Mouse (Mus musculus) limb, embryonic 15.5 days (tissue): ENCODE measurements around the gene Mrps27. TPM values are rescaled to one million over a fixed set of nuclear protein-coding genes. Genes with fewer than 3 reads are reported as not detected.

Source experiments
- ATAC-seq: fragments of 200-750 bp; cut with Nextera tagmentation; 2 replicates; pipeline ENCODE4 v1.8.0; 2017; ENCODE audit warnings: low read depth, moderate TSS enrichment; ENCODE audit not compliant: insufficient number of reproducible peaks, low FRiP score, low TSS enrichment
- H3K27ac ChIP-seq: fragments of 300-500 bp; sonication (generic); 2 replicates; pipeline ENCODE4 v1.5.1; 2015; ENCODE audit warnings: moderate library complexity, mild to moderate bottlenecking, inconsistent platforms
- H3K27me3 ChIP-seq: fragments of 300-500 bp; sonication (generic); 2 replicates; pipeline ENCODE4 v1.6.1; 2015; ENCODE audit warnings: inconsistent platforms
- H3K36me3 ChIP-seq: fragments of 300-500 bp; sonication (generic); 2 replicates; pipeline ENCODE4 v1.6.1; 2015; ENCODE audit warnings: inconsistent platforms
- H3K4me1 ChIP-seq: fragments of 300-500 bp; sonication (generic); 2 replicates; pipeline ENCODE4 v1.6.1; 2015; ENCODE audit warnings: inconsistent platforms
- H3K4me2 ChIP-seq: fragments of 300-500 bp; sonication (generic); 2 replicates; pipeline ENCODE4 v1.6.1; 2015; ENCODE audit warnings: mild to moderate bottlenecking, inconsistent platforms
- H3K4me3 ChIP-seq: fragments of 300-500 bp; sonication (generic); 2 replicates; pipeline ENCODE4 v1.5.1; 2015; ENCODE audit warnings: mild to moderate bottlenecking, inconsistent platforms
- H3K9ac ChIP-seq: fragments of 300-500 bp; sonication (generic); 2 replicates; pipeline ENCODE4 v1.6.1; 2015; ENCODE audit warnings: inconsistent platforms
- H3K9me3 ChIP-seq: fragments of 300-500 bp; sonication (generic); 2 replicates; pipeline ENCODE4 v1.6.1; 2016; ENCODE audit warnings: inconsistent platforms
- WGBS: fragments of 180-500 bp; shearing (Covaris S2); methylation state at CpG from one replicate; pipeline ENCODE4 v1.1.7; 2015; 5-methylcytosine and 5-hydroxymethylcytosine counted together
- polyA plus RNA-seq: library from polyadenylated mRNA; unstranded; fragments of >200 nt; fragmentation: Nextera tagmentation; extraction: Ambion mirVana; gene quantifications from 2 replicates; pipeline ENCODE4 v1.2.1, GENCODE M21; 2015

Gene Mrps27
- polyA plus RNA-seq, 1 experiment from 2014 or later: 50.2 TPM

DNA sequence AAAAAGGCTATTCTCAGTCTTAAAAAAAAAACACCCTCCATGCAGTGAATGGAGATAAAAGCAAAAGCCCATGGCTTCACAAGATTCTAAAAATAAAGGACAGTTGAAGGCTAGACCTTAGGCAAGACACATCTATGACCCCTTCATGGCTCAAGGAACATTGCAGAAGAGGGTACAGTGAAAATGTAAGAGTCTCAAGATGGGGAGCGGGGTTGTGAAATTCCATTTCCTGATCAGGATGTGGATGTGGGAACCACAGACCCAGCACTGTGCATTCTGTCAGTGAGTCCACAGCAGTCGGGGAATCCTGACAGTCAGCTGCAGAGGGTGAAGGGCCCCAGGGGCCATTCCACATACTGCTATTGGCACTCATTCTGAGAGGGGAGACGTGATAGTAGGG, 48.5 kb downstream of the Mrps27 start:
- H3K4me3 ChIP-seq: no peak overlapping the region
- H3K27me3 ChIP-seq: no peaks in the 10 kb centered on the region
- H3K4me2 ChIP-seq: no peak overlapping the region
- H3K9ac ChIP-seq: no peak overlapping the region
- no peaks in the 10 kb centered on the region for H3K9me3 ChIP-seq
- no peak for ATAC-seq
- peaks cover 13% of the 10 kb centered on the region for H3K4me1 ChIP-seq
- no peak overlapping the region for H3K27ac ChIP-seq
- WGBS: 76% methylated on average over 3 of the region's 3 CpGs
- H3K36me3 ChIP-seq: no peaks in the 10 kb centered on the region

DNA sequence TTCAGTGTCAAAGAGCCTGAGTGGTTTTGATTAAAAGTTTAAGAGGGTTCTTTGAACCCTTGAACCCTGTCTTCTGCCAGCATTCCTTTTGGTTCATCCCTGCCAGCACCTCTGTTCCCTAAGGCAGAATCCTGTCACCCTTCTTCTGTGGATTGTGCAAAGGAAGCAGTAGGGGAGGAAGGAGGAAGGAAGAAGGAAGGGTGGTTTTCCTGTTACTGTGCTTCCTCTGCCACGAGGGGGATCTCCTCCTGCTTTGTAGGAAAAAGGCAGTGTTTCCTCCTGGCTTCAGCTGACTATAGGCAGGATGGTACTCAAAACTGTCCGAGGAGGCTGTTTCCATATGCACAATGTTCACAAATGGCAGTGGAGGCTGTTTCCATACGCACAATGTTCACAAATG, 50.1 kb downstream of the Mrps27 start:
- WGBS: 59% methylated on average over 3 of the region's 3 CpGs
- Histone ChIP-seq H3K4me1 (peaks cover 16% of the 10 kb centered on the region), H3K9me3 (no peaks in the 10 kb centered on the region), H3K27ac (0 out of 2 replicates have a peak overlapping the region, but pooled peaks have one; percentile 11), H3K4me3 (no peak overlapping the region), H3K9ac (no peak overlapping the region), H3K27me3 (no peaks in the 10 kb centered on the region), H3K4me2 (no peak overlapping the region), H3K36me3 (no peaks in the 10 kb centered on the region)
- no peak for ATAC-seq

DNA sequence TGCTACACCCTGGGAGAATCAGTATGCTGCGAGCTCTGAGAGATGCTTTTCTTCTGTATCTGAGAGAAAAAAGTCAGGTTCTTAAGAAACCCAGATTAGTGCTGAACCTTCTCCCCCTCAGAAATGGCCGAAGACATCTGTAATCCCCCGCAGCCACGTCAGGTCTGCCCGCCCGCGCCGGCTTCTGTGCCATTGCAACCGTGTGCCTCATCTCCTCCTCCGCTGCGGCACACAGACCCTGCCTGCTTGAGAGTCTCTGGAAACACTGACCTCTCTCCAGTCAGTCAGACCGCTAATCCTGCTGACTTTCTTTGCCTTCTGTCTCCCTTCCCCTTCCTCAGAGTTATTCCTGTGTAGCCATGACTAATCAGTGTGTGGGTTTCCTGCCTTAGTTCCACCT, 50.9 kb downstream of the Mrps27 start:
- 71% methylated on average over 12 of the region's 12 CpGs for WGBS
- H3K4me1 ChIP-seq: peaks cover 16% of the 10 kb centered on the region
- no peak for ATAC-seq
- no peak overlapping the region for H3K9ac ChIP-seq
- no peak overlapping the region for H3K4me3 ChIP-seq
- H3K4me2 ChIP-seq: no peak overlapping the region
- H3K36me3 ChIP-seq: no peaks in the 10 kb centered on the region
- H3K9me3 ChIP-seq: no peaks in the 10 kb centered on the region
- H3K27me3 ChIP-seq: no peaks in the 10 kb centered on the region
- 0 out of 2 replicates have a peak overlapping the region, but pooled peaks have one; percentile 33 for H3K27ac ChIP-seq

GRCm38 (mm10) chr13:99397228-99397627, 52.6 kb downstream of the Mrps27 start:
- no peaks in the 10 kb centered on the region for H3K36me3 ChIP-seq
- no peak for ATAC-seq
- WGBS: 68% methylated on average over 7 of the region's 7 CpGs
- no peaks in the 10 kb centered on the region for H3K27me3 ChIP-seq
- H3K4me3 ChIP-seq: no peak overlapping the region
- no peak overlapping the region for H3K4me2 ChIP-seq
- no peaks in the 10 kb centered on the region for H3K9me3 ChIP-seq
- H3K27ac ChIP-seq: no peak overlapping the region
- H3K9ac ChIP-seq: no peak overlapping the region
- peaks cover 12% of the 10 kb centered on the region for H3K4me1 ChIP-seq

GRCm38 (mm10) chr13:99398149-99398701, 53.6 kb downstream of the Mrps27 start:
- no peak overlapping the region for H3K4me2 ChIP-seq
- H3K27me3 ChIP-seq: no peaks in the 10 kb centered on the region
- H3K4me1 ChIP-seq: peaks cover 16% of the 10 kb centered on the region
- H3K36me3 ChIP-seq: no peaks in the 10 kb centered on the region
- WGBS: 78% methylated on average over 12 of the region's 12 CpGs
- H3K27ac ChIP-seq: no peak overlapping the region
- H3K9ac ChIP-seq: no peak overlapping the region
- H3K9me3 ChIP-seq: no peaks in the 10 kb centered on the region
- H3K4me3 ChIP-seq: no peak overlapping the region
- ATAC-seq: no peak

- H3K4me2 ChIP-seq: no peak overlapping the region
- 72% methylated on average over 4 of the region's 4 CpGs for WGBS
- H3K4me3 ChIP-seq: no peak overlapping the region
- H3K9ac ChIP-seq: no peak overlapping the region
- H3K27ac ChIP-seq: no peak overlapping the region
- peaks cover 16% of the 10 kb centered on the region for H3K4me1 ChIP-seq
- H3K9me3 ChIP-seq: no peaks in the 10 kb centered on the region
- peaks cover under 1% of the 10 kb centered on the region; the same call in 1 of the 2 replicates for H3K36me3 ChIP-seq
- ATAC-seq: no peak
- H3K27me3 ChIP-seq: no peaks in the 10 kb centered on the region
Measured at GRCm38 (mm10) chr13:99399373-99399772, 54.8 kb downstream of the Mrps27 start.

- Histone ChIP-seq H3K9me3 (no peaks in the 10 kb centered on the region), H3K27me3 (no peaks in the 10 kb centered on the region), H3K4me3 (no peak overlapping the region), H3K9ac (no peak overlapping the region), H3K27ac (no peak overlapping the region), H3K4me1 (peaks cover 10% of the 10 kb centered on the region), H3K4me2 (no peak overlapping the region), H3K36me3 (peaks cover 53% of the 10 kb centered on the region)
- ATAC-seq: no peak
- 46% methylated on average over 2 of the region's 2 CpGs for WGBS
Measured at GRCm38 (mm10) chr13:99409216-99409615, 64.6 kb downstream of the Mrps27 start.

GRCm38 (mm10) chr13:99410611-99411515, 66.3 kb downstream of the Mrps27 start:
- Histone ChIP-seq H3K27ac (no peak overlapping the region), H3K4me2 (no peak overlapping the region), H3K36me3 (peaks cover 52% of the 10 kb centered on the region), H3K27me3 (no peaks in the 10 kb centered on the region), H3K4me1 (peaks cover 21% of the 10 kb centered on the region), H3K9ac (no peak overlapping the region), H3K4me3 (no peak overlapping the region), H3K9me3 (no peaks in the 10 kb centered on the region)
- WGBS: 87% methylated on average over 14 of the region's 14 CpGs
- no peak for ATAC-seq

GRCm38 (mm10) chr13:99411761-99412160, 67.2 kb downstream of the Mrps27 start:
- peaks cover 21% of the 10 kb centered on the region for H3K4me1 ChIP-seq

DNA sequence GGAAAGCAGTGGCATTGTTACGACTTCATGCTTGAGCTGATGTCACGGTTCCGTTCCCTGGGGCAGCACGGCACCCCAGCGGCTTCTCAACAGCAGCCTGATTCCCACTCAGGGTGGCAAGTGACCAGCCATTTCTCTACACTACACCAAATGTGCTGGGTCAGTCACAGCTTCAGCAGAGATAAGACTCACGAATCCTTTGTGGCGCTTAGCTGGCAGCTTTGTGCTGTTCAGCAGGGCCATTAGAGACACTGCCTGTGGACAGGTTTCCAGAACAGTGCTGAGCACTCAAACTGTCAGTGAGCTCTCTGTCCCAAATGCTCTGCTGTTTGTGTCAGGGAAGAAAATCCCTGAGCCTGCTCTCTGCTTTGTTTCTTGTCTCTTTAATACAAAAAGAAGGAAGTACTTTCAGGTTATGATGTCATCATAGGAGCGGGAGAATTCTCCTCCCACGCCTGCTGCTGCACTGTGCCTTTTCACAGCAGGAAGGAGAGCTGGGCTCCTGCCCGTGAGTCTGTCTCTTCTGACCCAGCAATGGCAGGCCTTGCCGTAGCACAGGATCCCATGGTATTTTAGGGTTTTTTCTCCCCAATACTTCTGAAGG, 68.0 kb downstream of the Mrps27 start:
- peak overlapping the region; percentile 67 for H3K27ac ChIP-seq
- no peak overlapping the region for H3K4me3 ChIP-seq
- peaks cover 21% of the 10 kb centered on the region for H3K4me1 ChIP-seq
- H3K9me3 ChIP-seq: no peaks in the 10 kb centered on the region
- WGBS: 51% methylated on average over 11 of the region's 11 CpGs
- H3K9ac ChIP-seq: no peak overlapping the region
- no peak overlapping the region for H3K4me2 ChIP-seq
- peaks cover 55% of the 10 kb centered on the region for H3K36me3 ChIP-seq
- H3K27me3 ChIP-seq: no peaks in the 10 kb centered on the region
- ATAC-seq: no peak

More at GRCm38 (mm10) chr13:99411761-99412160, 67.2 kb downstream of the Mrps27 start:
- WGBS: 79% methylated on average over 3 of the region's 3 CpGs
- no peaks in the 10 kb centered on the region for H3K27me3 ChIP-seq
- no peak overlapping the region for H3K9ac ChIP-seq
- H3K36me3 ChIP-seq: peaks cover 56% of the 10 kb centered on the region
- no peaks in the 10 kb centered on the region for H3K9me3 ChIP-seq
- no peak overlapping the region for H3K4me2 ChIP-seq
- H3K4me3 ChIP-seq: no peak overlapping the region
- ATAC-seq: no peak
- H3K27ac ChIP-seq: no peak overlapping the region

- no peak overlapping the region for H3K4me2 ChIP-seq
- peaks cover 21% of the 10 kb centered on the region for H3K4me1 ChIP-seq
- H3K9ac ChIP-seq: no peak overlapping the region
- 32% methylated on average over 13 of the region's 13 CpGs for WGBS
- H3K36me3 ChIP-seq: peaks cover 55% of the 10 kb centered on the region
- H3K4me3 ChIP-seq: no peak overlapping the region
- 0 out of 2 replicates have a peak, but pooled peaks have one; percentile 42 for ATAC-seq
- no peaks in the 10 kb centered on the region for H3K9me3 ChIP-seq
- no peaks in the 10 kb centered on the region for H3K27me3 ChIP-seq
- peak overlapping the region; percentile 67 for H3K27ac ChIP-seq
Measured at GRCm38 (mm10) chr13:99413481-99414351, 69.1 kb downstream of the Mrps27 start.
